Mouse (Mus musculus) cerebellum, postnatal 14 days (tissue): ENCODE data around the gene Nucb1.
A peak's percentile ranks its signal among the peaks of the same experiment; 100 is the strongest.

Experiments
- DNase-seq, 2 experiments: peaks; one replicate each; pipeline ENCODE4 v3.0.0; 2021; ENCODE audit warnings: mixed read lengths in 2 of 2

Nucb1 gene

DNA sequence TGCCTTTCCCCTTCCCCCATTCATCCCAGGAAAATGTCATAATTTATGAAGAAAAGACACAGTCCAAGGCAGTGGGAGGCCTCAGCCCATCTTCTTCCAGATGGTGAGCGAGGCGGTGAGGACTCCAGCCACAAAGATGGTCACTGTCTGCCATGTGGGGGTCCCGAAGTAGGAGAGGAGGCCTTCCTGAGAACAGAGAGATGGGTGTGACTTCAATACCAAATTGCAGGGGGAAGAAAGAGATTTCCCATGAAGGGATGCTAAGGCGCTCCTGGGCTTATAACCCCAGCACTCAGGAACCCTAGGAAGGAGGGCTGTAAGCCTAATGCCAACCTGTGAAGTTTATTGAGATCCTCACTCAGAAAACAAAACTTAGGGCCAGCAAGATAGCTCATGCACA is 48.4 kb downstream of the Nucb1 start:
- no peak for DNase-seq

GRCm38 (mm10) chr7:45461326-45461725 is 48.9 kb downstream of the Nucb1 start:
- DNase-seq: peak in 1 of 2 experiments; percentile 38

DNA sequence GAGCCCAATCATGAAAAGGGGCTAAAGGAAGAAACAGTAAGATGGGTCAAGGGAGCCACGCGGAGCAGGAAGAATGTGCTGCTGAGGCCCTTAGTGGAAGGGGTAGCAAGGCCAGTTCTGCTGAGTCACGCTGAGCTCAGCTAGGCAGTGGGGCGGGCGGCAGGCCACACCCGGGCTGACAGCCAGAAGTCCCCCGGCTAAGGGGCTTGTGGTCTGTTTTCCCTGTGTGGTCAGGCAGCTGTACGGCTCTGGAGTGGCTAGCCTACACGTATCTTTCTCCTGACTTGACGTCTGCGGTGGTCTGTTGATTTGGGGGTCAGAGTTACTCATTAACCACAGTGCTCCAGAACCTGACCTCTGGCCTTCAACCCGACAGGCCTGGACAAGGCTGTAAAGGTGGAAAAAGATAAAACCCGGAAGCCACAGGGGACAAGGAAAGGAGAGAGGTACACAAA is 49.3 kb downstream of the Nucb1 start:
- DNase-seq: peak; percentile 58 to 70

GRCm38 (mm10) chr7:45460377-45460776 is 49.8 kb downstream of the Nucb1 start:
- DNase-seq: peak in 1 of 2 experiments; percentile 41

GRCm38 (mm10) chr7:45459564-45460140 is 50.6 kb downstream of the Nucb1 start, which contains the start of gene Ftl1:
Gene Ftl1 (minus strand): TSS chr7:45459884.
- peak; percentile 96 for DNase-seq

- DNase-seq: peak; percentile 89 to 96
These were observed 51.2 kb downstream of the Nucb1 start for GRCm38 (mm10) chr7:45458748-45459563.

- DNase-seq: no peak
These were observed 52.8 kb downstream of the Nucb1 start for GRCm38 (mm10) chr7:45457204-45458060.

- no peak for DNase-seq
These were observed 53.4 kb downstream of the Nucb1 start for GRCm38 (mm10) chr7:45456721-45457203.

- DNase-seq: no peak
These were observed 54.1 kb downstream of the Nucb1 start for GRCm38 (mm10) chr7:45455932-45456696.

DNA sequence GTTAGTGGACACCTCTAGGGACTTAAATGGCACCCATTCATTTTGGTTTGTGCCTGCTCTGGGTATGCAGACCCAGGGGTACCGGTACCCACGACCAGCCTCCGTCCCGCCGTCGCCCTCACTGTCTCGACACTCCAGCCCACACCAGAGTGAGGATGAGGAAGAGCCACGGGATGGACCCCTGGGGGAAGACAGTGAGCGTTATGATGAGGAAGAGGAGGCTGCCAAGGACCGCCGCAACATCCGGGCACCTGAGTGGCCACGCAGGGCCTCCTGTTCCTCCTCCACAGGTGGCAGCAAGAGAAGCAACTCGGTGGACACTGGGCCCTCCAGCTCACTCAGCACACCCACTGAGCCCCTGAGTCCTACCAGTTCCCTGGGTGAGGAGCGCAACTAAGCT is 55.2 kb downstream of the Nucb1 start:
- no peak for DNase-seq

- DNase-seq: peak; percentile 93 to 95
These were observed 58.7 kb downstream of the Nucb1 start for GRCm38 (mm10) chr7:45451344-45451982.

- DNase-seq: no peak
These were observed 60.2 kb downstream of the Nucb1 start for GRCm38 (mm10) chr7:45449974-45450373.

DNA sequence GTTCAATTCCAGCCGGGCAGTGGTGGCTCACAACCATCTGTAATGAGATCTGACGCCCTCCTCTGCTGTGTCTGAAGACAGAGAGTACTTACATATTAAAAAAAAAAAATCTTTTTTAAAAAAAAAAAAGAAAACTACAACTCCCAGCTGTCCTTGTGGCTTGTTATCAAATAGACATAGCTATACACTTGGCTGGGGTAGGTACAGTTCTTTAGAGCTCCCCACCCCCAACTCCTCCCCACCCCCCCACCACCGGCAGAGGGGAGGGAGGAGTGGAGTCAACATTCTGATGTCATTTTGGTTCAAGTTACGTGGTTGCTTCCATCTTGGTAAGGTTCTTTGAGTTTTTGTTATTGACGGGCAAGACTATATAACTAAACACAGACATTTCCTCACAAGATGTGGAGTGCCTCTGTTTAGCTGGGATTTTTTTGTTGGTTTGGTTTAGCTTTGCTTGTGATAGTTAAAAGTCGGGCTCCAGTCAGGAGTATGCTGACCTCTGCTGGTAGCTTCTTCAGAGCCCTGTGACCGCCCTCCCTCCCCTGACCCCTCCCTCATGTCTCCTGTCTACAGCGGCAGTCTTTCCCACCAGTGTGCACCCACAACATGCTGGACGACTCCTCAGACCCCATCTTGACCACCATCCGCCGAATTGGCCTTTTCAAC is 62.7 kb downstream of the Nucb1 start:
- peak; percentile 56 to 71 for DNase-seq

GRCm38 (mm10) chr7:45446589-45446988 is 63.6 kb downstream of the Nucb1 start:
- no peak for DNase-seq

DNA sequence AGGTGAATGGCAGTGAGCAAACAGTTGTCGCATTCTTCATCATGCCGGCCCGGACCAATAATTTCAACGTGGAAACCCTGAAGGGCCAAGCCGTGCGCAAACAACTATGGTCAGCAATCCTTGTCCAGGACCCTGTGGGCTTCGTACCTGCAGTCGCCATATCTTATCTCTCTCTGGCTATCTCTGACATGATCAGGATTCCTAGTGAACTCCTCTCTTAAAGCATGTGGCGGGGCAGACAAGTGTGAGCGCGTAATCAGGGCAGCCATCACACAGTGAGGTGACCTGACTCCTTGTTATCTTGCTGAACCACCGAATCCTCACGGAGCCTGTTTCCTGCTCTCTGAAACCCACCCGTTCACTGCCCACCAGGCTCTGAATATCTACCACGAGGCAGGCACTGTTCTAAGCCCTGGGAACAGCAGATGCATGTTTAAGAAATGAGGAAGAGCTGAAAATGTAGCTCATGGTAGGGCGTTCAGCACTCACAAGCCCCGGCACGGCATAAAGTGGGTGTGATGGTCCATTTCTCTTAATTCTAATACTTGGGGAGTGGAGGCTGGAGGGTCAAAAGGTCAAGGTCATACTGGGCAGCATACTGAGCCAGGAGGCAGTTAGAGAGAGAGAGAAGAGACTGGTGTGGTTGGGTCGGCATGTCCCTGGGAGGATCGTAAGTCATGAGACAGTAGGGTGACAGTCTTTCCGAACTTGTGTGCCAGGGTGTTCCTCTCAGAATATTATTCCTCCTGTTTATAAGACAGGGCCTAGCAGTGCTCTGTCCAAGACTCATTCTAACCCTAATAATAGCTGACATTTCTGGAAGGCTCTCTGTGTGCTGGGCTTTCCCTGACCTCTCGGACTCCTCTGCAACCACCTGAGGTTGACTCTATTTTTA is 66.4 kb downstream of the Nucb1 start:
- DNase-seq: no peak
